Mouse (Mus musculus) stomach, postnatal 0 days (tissue): ENCODE data around the gene Dmbx1.

ENCODE experiments used
- CTCF ChIP-seq: IDR thresholded peaks from 2 replicates; pipeline ENCODE4 v1.5.1; 2016; ENCODE audit warnings: antibody characterized with exemption, low read depth, mild to moderate bottlenecking, moderate library complexity
- EP300 ChIP-seq: optimal IDR thresholded peaks from 2 replicates; pipeline ENCODE3; 2016; ENCODE audit warnings: antibody characterized with exemption

GRCm38 (mm10) chr4:115902816-115903215, 36.9 kb downstream of the Dmbx1 start:
- TF ChIP-seq EP300 = no peak
- TF ChIP-seq CTCF = peak; percentile 90
